Mouse (Mus musculus): ENCODE data around the gene St3gal3. TPM values are rescaled to one million over a fixed set of nuclear protein-coding genes. Genes with fewer than 3 reads are reported as not detected.

St3gal3 gene
- polyA plus RNA-seq, 1 experiment from 2014 or later = 5.5 TPM

GRCm38 (mm10) chr4:118147547-118148316 is 13.0 kb upstream of the St3gal3 start:
- ATAC-seq (ENCODE audit: low FRiP score) (no peak), DNase-seq (ENCODE audit: low spot score) (no peak)
- Histone ChIP-seq H3K9ac (ENCODE audit: low read depth, low read length) (no peak overlapping the region), H3K36me3 (ENCODE audit: control insufficient read depth, insufficient read depth, low read length) (peaks cover 48% of the 10 kb centered on the region), H3K4me2 (replicated peaks; ENCODE audit: low read depth, low read length) (no peak overlapping the region), H3K27me3 (ENCODE audit: control insufficient read depth, insufficient read depth, low read length) (no peaks in the 10 kb centered on the region), H3K27ac (ENCODE audit: low read depth, low read length) (no peak overlapping the region), H3K9me3 (ENCODE audit: control insufficient read depth, low read length) (no peaks in the 10 kb centered on the region), H3K4me1 (replicated peaks; ENCODE audit: control insufficient read depth, insufficient read depth, low read length) (no peaks in the 10 kb centered on the region), H3K4me3 (ENCODE audit: low read depth, low read length) (no peak overlapping the region)
- 94% methylated on average over 19 of the region's 19 CpGs for WGBS

GRCm38 (mm10) chr4:118147090-118147489 is 12.4 kb upstream of the St3gal3 start:
- Histone ChIP-seq H3K27me3 (ENCODE audit: control insufficient read depth, insufficient read depth, low read length) (no peaks in the 10 kb centered on the region), H3K27ac (ENCODE audit: low read depth, low read length) (no peak overlapping the region), H3K36me3 (ENCODE audit: control insufficient read depth, insufficient read depth, low read length) (peaks cover 45% of the 10 kb centered on the region), H3K4me2 (replicated peaks; ENCODE audit: low read depth, low read length) (no peak overlapping the region), H3K9me3 (ENCODE audit: control insufficient read depth, low read length) (no peaks in the 10 kb centered on the region), H3K9ac (ENCODE audit: low read depth, low read length) (no peak overlapping the region), H3K4me3 (ENCODE audit: low read depth, low read length) (no peak overlapping the region), H3K4me1 (replicated peaks; ENCODE audit: control insufficient read depth, insufficient read depth, low read length) (no peaks in the 10 kb centered on the region)
- no peak for DNase-seq (ENCODE audit: low spot score)
- 92% methylated on average over 10 of the region's 10 CpGs for WGBS
- no peak for ATAC-seq (ENCODE audit: low FRiP score)

GRCm38 (mm10) chr4:118144324-118144723 is 9.6 kb upstream of the St3gal3 start:
- Histone ChIP-seq H3K4me2 (replicated peaks; ENCODE audit: low read depth, low read length) (no peak overlapping the region), H3K4me1 (replicated peaks; ENCODE audit: control insufficient read depth, insufficient read depth, low read length) (no peaks in the 10 kb centered on the region), H3K9ac (ENCODE audit: low read depth, low read length) (no peak overlapping the region), H3K9me3 (ENCODE audit: control insufficient read depth, low read length) (no peaks in the 10 kb centered on the region), H3K27me3 (ENCODE audit: control insufficient read depth, insufficient read depth, low read length) (no peaks in the 10 kb centered on the region), H3K36me3 (ENCODE audit: control insufficient read depth, insufficient read depth, low read length) (peaks cover 45% of the 10 kb centered on the region), H3K27ac (ENCODE audit: low read depth, low read length) (no peak overlapping the region), H3K4me3 (ENCODE audit: low read depth, low read length) (no peak overlapping the region)
- DNase-seq (ENCODE audit: low spot score) = no peak
- ATAC-seq (ENCODE audit: low FRiP score) = no peak
- WGBS = 92% methylated on average over 9 of the region's 9 CpGs

GRCm38 (mm10) chr4:118143679-118144078 is 9.0 kb upstream of the St3gal3 start:
- no peak for DNase-seq (ENCODE audit: low spot score)
- peaks cover 49% of the 10 kb centered on the region for H3K36me3 ChIP-seq (ENCODE audit: control insufficient read depth, insufficient read depth, low read length)
- no peak overlapping the region for H3K27ac ChIP-seq (ENCODE audit: low read depth, low read length)
- H3K4me1 ChIP-seq (replicated peaks; ENCODE audit: control insufficient read depth, insufficient read depth, low read length) = no peaks in the 10 kb centered on the region
- H3K27me3 ChIP-seq (ENCODE audit: control insufficient read depth, insufficient read depth, low read length) = no peaks in the 10 kb centered on the region
- no peak overlapping the region for H3K4me2 ChIP-seq (replicated peaks; ENCODE audit: low read depth, low read length)
- WGBS = 90% methylated on average over 7 of the region's 7 CpGs
- H3K9me3 ChIP-seq (ENCODE audit: control insufficient read depth, low read length) = no peaks in the 10 kb centered on the region
- no peak overlapping the region for H3K4me3 ChIP-seq (ENCODE audit: low read depth, low read length)
- ATAC-seq (ENCODE audit: low FRiP score) = no peak
- H3K9ac ChIP-seq (ENCODE audit: low read depth, low read length) = no peak overlapping the region

- 94% methylated on average over 5 of the region's 5 CpGs for WGBS
- H3K27me3 ChIP-seq (ENCODE audit: control insufficient read depth, insufficient read depth, low read length) = no peaks in the 10 kb centered on the region
- no peak overlapping the region for H3K27ac ChIP-seq (ENCODE audit: low read depth, low read length)
- H3K4me3 ChIP-seq (ENCODE audit: low read depth, low read length) = no peak overlapping the region
- no peaks in the 10 kb centered on the region for H3K4me1 ChIP-seq (replicated peaks; ENCODE audit: control insufficient read depth, insufficient read depth, low read length)
- peaks cover 38% of the 10 kb centered on the region for H3K36me3 ChIP-seq (ENCODE audit: control insufficient read depth, insufficient read depth, low read length)
- ATAC-seq (ENCODE audit: low FRiP score) (no peak), DNase-seq (ENCODE audit: low spot score) (no peak)
- no peaks in the 10 kb centered on the region for H3K9me3 ChIP-seq (ENCODE audit: control insufficient read depth, low read length)
- no peak overlapping the region for H3K9ac ChIP-seq (ENCODE audit: low read depth, low read length)
- no peak overlapping the region for H3K4me2 ChIP-seq (replicated peaks; ENCODE audit: low read depth, low read length)
Observed at GRCm38 (mm10) chr4:118141511-118141910, 6.8 kb upstream of the St3gal3 start.

- no peak overlapping the region for H3K4me3 ChIP-seq (ENCODE audit: low read depth, low read length)
- 90% methylated on average over 5 of the region's 5 CpGs for WGBS
- no peak for DNase-seq (ENCODE audit: low spot score)
- ATAC-seq (ENCODE audit: low FRiP score) = no peak
- H3K27me3 ChIP-seq (ENCODE audit: control insufficient read depth, insufficient read depth, low read length) = no peaks in the 10 kb centered on the region
- H3K4me1 ChIP-seq (replicated peaks; ENCODE audit: control insufficient read depth, insufficient read depth, low read length) = no peaks in the 10 kb centered on the region; the same call in 1 of the 2 replicates
- H3K4me2 ChIP-seq (replicated peaks; ENCODE audit: low read depth, low read length) = no peak overlapping the region
- no peaks in the 10 kb centered on the region for H3K9me3 ChIP-seq (ENCODE audit: control insufficient read depth, low read length)
- no peak overlapping the region for H3K9ac ChIP-seq (ENCODE audit: low read depth, low read length)
- H3K27ac ChIP-seq (ENCODE audit: low read depth, low read length) = no peak overlapping the region
- H3K36me3 ChIP-seq (ENCODE audit: control insufficient read depth, insufficient read depth, low read length) = peaks cover 19% of the 10 kb centered on the region
Observed at GRCm38 (mm10) chr4:118138891-118139290, 4.2 kb upstream of the St3gal3 start.

GRCm38 (mm10) chr4:118137857-118138256 is 3.1 kb upstream of the St3gal3 start:
- Histone ChIP-seq H3K4me2 (replicated peaks; ENCODE audit: low read depth, low read length) (no peak overlapping the region), H3K36me3 (ENCODE audit: control insufficient read depth, insufficient read depth, low read length) (peaks cover 11% of the 10 kb centered on the region), H3K27ac (ENCODE audit: low read depth, low read length) (no peak overlapping the region), H3K9ac (ENCODE audit: low read depth, low read length) (no peak overlapping the region), H3K4me3 (ENCODE audit: low read depth, low read length) (no peak overlapping the region), H3K27me3 (ENCODE audit: control insufficient read depth, insufficient read depth, low read length) (no peaks in the 10 kb centered on the region), H3K9me3 (ENCODE audit: control insufficient read depth, low read length) (no peaks in the 10 kb centered on the region), H3K4me1 (replicated peaks; ENCODE audit: control insufficient read depth, insufficient read depth, low read length) (no peaks in the 10 kb centered on the region; the same call in 1 of the 2 replicates)
- DNase-seq (ENCODE audit: low spot score) (no peak), ATAC-seq (ENCODE audit: low FRiP score) (no peak)
- WGBS = 82% methylated on average over 16 of the region's 16 CpGs

GRCm38 (mm10) chr4:118137311-118137710 is 2.6 kb upstream of the St3gal3 start:
- DNase-seq (ENCODE audit: low spot score) = no peak
- Histone ChIP-seq H3K4me1 (replicated peaks; ENCODE audit: control insufficient read depth, insufficient read depth, low read length) (no peaks in the 10 kb centered on the region; the same call in 1 of the 2 replicates), H3K27me3 (ENCODE audit: control insufficient read depth, insufficient read depth, low read length) (no peaks in the 10 kb centered on the region), H3K4me2 (replicated peaks; ENCODE audit: low read depth, low read length) (no peak overlapping the region), H3K27ac (ENCODE audit: low read depth, low read length) (no peak overlapping the region), H3K36me3 (ENCODE audit: control insufficient read depth, insufficient read depth, low read length) (peaks cover 11% of the 10 kb centered on the region), H3K9ac (ENCODE audit: low read depth, low read length) (no peak overlapping the region), H3K4me3 (ENCODE audit: low read depth, low read length) (no peak overlapping the region), H3K9me3 (ENCODE audit: control insufficient read depth, low read length) (no peaks in the 10 kb centered on the region)
- no peak for ATAC-seq (ENCODE audit: low FRiP score)
- 97% methylated on average over 10 of the region's 10 CpGs for WGBS

- no peaks in the 10 kb centered on the region for H3K9me3 ChIP-seq (ENCODE audit: control insufficient read depth, low read length)
- peak overlapping the region; percentile 51; the same call in 1 of the 2 replicates for H3K9ac ChIP-seq (ENCODE audit: low read depth, low read length)
- peaks cover 11% of the 10 kb centered on the region for H3K36me3 ChIP-seq (ENCODE audit: control insufficient read depth, insufficient read depth, low read length)
- ATAC-seq (ENCODE audit: low FRiP score) (no peak), DNase-seq (ENCODE audit: low spot score) (no peak)
- peak overlapping the region; percentile 58 for H3K4me2 ChIP-seq (replicated peaks; ENCODE audit: low read depth, low read length)
- H3K4me1 ChIP-seq (replicated peaks; ENCODE audit: control insufficient read depth, insufficient read depth, low read length) = no peaks in the 10 kb centered on the region; the same call in 1 of the 2 replicates
- WGBS = 91% methylated on average over 1 of the region's 1 CpGs
- H3K4me3 ChIP-seq (ENCODE audit: low read depth, low read length) = peak overlapping the region; percentile 70
- no peaks in the 10 kb centered on the region for H3K27me3 ChIP-seq (ENCODE audit: control insufficient read depth, insufficient read depth, low read length)
- H3K27ac ChIP-seq (ENCODE audit: low read depth, low read length) = 0 out of 2 replicates have a peak overlapping the region, but pooled peaks have one; percentile 76
Observed at GRCm38 (mm10) chr4:118135414-118135813, 700 bp upstream of the St3gal3 start.
